Mouse (Mus musculus): ENCODE data around the gene H2afy. TPM values are rescaled to one million over a fixed set of nuclear protein-coding genes. Genes with fewer than 3 reads are reported as not detected.
"Not testable (repeated sequence)": the region's sequence is repeated elsewhere in the genome, so short reads cannot be mapped to it uniquely, and the experiment has no call there.

Gene H2afy
- polyA plus RNA-seq, 1 experiment from 2014 or later, result 584 TPM

DNA sequence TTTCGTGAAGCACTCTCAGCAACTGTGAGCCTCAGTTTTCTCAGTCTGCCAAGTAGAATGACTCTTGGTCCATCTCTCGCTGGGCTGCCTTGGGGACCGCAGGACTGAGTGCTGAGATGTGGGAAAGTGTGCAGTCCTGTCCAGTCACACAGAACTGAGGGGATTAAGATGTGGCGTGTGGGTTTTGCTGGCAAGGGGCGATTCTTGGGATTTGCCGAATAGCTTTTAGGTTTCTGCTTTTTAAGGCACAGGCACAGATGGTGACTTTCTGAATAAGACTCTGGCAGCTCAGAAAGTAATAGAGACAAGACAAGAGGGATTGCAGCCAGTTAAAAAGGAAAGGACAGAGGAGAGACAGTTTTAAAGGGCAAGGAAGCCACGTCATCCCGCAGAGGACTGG lies 78.4 kb downstream of the H2afy start:
- Histone ChIP-seq H3K4me3 (no peak overlapping the region), H3K36me3 (no peaks in the 10 kb centered on the region), H3K27ac (replicated peaks) (no peak overlapping the region), H3K4me2 (replicated peaks) (no peak overlapping the region), H3K9ac (replicated peaks) (no peak overlapping the region), H3K27me3 (peaks cover 13% of the 10 kb centered on the region), H3K9me3 (no peaks in the 10 kb centered on the region), H3K4me1 (peaks cover 23% of the 10 kb centered on the region)
- ATAC-seq (ENCODE audit: low FRiP score, low read depth), result no peak
- WGBS, result 60% methylated on average over 8 of the region's 8 CpGs

DNA sequence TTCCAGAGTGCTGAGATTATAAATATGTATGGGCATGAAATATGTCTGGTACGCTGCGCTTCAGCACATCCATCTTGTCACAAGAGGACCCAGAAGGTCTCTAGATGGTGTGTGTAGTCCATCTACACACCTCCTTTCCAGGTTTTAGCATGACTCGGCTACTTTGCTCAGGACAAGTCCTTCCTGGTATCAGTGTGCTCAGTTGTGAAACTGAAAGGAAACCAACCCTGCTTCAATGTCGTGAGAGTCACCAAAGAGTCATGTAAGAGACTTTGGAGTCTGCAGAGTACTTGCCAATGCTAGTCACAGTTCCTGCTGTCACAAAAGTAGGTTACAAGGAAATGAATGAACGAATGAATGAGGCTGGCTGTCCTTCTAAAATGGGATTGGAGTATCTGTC lies 80.4 kb downstream of the H2afy start:
- no peak for ATAC-seq (ENCODE audit: low FRiP score, low read depth)
- 93% methylated on average over 5 of the region's 5 CpGs for WGBS
- H3K36me3 ChIP-seq, result no peaks in the 10 kb centered on the region
- H3K4me2 ChIP-seq (replicated peaks), result no peak overlapping the region
- H3K4me3 ChIP-seq, result no peak overlapping the region
- H3K9me3 ChIP-seq, result no peaks in the 10 kb centered on the region
- H3K27ac ChIP-seq (replicated peaks), result no peak overlapping the region
- H3K27me3 ChIP-seq, result peaks cover 13% of the 10 kb centered on the region
- peaks cover 29% of the 10 kb centered on the region for H3K4me1 ChIP-seq
- no peak overlapping the region for H3K9ac ChIP-seq (replicated peaks)

DNA sequence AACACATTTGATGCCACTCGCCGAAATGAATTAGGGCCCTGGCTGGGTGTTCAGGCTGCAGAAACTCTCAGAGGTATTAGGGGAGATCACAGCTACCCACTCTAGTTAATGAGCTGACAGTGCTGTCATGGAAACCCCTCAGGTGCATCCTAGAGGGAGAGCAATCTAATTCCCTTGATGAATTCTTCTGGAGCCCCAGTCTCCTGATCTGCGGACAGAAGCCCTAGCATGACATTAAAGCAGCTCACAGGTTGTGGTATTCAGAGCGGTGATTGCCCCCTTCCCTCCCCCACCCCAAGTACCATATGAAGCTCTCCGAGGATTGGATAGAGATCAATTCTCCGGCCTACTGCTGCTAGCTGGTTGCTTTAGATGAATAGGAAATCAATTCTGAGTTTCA lies 82.1 kb downstream of the H2afy start:
- ATAC-seq (ENCODE audit: low FRiP score, low read depth), result peak; percentile 9; the same call in 1 of the 2 replicates
- H3K4me3 ChIP-seq, result no peak overlapping the region
- no peaks in the 10 kb centered on the region for H3K36me3 ChIP-seq
- no peak overlapping the region for H3K4me2 ChIP-seq (replicated peaks)
- no peak overlapping the region for H3K27ac ChIP-seq (replicated peaks)
- peaks cover 13% of the 10 kb centered on the region for H3K27me3 ChIP-seq
- 56% methylated on average over 6 of the region's 6 CpGs for WGBS
- no peak overlapping the region for H3K9ac ChIP-seq (replicated peaks)
- no peaks in the 10 kb centered on the region for H3K9me3 ChIP-seq
- H3K4me1 ChIP-seq, result peaks cover 32% of the 10 kb centered on the region

DNA sequence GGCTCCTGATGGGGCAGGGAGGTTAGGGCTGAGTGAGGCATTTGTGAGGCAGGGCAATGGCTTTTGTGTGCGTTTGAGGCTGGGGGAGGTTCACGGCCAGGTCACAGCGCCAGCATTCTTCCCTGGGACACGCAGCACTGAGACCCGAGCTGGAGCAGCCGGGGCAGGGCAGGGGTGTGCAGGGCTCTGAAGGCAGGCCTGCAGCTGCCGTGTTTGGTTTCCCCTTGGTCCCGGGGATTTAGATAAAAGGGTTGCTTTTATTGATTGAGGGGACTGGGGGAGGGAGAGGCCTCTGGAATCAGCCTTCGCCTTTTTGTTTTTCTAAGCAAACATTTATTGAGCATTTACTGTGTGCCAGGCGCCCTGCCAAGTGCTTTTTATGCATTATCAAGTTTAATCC lies 83.4 kb downstream of the H2afy start:
- Histone ChIP-seq H3K4me1 (peaks cover 32% of the 10 kb centered on the region), H3K27me3 (peaks cover 13% of the 10 kb centered on the region), H3K9ac (replicated peaks) (no peak overlapping the region), H3K27ac (replicated peaks) (peak overlapping the region; percentile 26; the same call in 1 of the 2 replicates), H3K9me3 (no peaks in the 10 kb centered on the region), H3K4me3 (no peak overlapping the region), H3K36me3 (no peaks in the 10 kb centered on the region), H3K4me2 (replicated peaks) (no peak overlapping the region)
- peak; percentile 70; the same call in 1 of the 2 replicates for ATAC-seq (ENCODE audit: low FRiP score, low read depth)
- WGBS, result 7% methylated on average over 10 of the region's 10 CpGs

DNA sequence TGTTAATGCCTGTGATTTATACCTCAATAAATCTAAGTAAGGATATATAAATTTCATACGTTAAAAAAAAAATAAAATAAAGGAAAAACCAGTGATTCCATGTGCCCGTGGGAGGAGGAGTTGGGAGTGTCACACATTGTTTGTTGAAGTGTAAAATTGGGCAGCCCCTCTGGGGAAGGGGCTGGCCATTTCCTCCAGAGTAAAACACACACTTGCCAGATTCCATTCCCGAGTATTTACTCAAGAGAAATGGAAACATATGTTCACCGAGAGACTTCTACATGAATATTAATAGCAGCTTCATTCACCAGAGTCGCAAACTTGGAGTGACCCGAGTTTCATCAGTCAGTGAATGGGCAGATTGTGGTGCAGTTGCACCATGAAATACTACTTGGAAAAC lies 85.9 kb downstream of the H2afy start:
- no peak overlapping the region for H3K9ac ChIP-seq (replicated peaks)
- no peaks in the 10 kb centered on the region for H3K27me3 ChIP-seq
- no peak overlapping the region for H3K27ac ChIP-seq (replicated peaks)
- no peak for ATAC-seq (ENCODE audit: low FRiP score, low read depth)
- H3K36me3 ChIP-seq, result no peaks in the 10 kb centered on the region
- H3K4me2 ChIP-seq (replicated peaks), result no peak overlapping the region
- no peak overlapping the region for H3K4me3 ChIP-seq
- H3K4me1 ChIP-seq, result peaks cover 34% of the 10 kb centered on the region
- H3K9me3 ChIP-seq, result no peaks in the 10 kb centered on the region
- WGBS, result 48% methylated on average over 6 of the region's 6 CpGs

DNA sequence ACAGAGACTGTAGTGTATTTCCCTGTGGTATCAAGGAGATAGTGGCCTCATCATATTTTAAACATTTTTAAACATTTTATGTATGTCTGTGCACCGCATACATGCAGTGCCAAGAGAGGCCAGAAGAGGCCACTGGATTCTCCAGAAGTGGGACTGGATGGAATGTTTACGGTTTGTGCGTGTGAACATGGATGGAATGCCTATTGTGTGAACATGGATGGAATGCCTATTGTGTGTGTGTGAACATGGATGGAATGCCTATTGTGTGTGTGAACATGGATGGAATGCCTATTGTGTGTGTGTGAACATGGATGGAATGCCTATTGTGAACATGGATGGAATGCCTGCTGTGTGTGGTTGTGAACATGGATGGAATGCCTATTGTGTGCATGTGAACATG lies 93.9 kb downstream of the H2afy start:
- Histone ChIP-seq H3K9me3 (no peaks in the 10 kb centered on the region), H3K27me3 (no peaks in the 10 kb centered on the region), H3K9ac (replicated peaks) (no peak overlapping the region), H3K4me3 (no peak overlapping the region), H3K4me2 (replicated peaks) (no peak overlapping the region), H3K27ac (replicated peaks) (no peak overlapping the region), H3K4me1 (0 out of 2 replicates have a peak, but pooled peaks cover 2% of the 10 kb centered on the region), H3K36me3 (no peaks in the 10 kb centered on the region)
- 87% methylated on average over 3 of the region's 3 CpGs for WGBS
- ATAC-seq (ENCODE audit: low FRiP score, low read depth), result no peak

DNA sequence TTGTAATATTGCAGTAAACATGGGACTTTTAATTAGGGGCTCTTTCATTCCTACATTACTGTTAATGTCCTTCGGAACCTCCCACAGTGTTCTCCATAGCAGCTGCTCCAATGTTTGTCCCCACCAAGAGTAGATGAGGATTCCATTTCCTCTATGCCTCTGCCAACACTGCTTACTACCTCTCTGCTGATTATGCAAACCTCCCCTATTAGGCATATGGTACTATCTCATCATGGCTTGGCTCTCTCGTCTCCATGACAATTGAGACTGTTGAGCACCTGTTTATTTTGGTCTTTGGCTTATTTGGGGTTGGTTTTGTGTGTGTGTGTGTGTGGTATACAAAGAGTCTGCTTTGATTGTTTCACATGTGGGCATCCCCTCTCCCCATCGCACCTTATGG lies 95.5 kb downstream of the H2afy start:
- no peak overlapping the region for H3K27ac ChIP-seq (replicated peaks)
- no peaks in the 10 kb centered on the region for H3K36me3 ChIP-seq
- H3K27me3 ChIP-seq, result no peaks in the 10 kb centered on the region
- H3K4me3 ChIP-seq, result no peak overlapping the region
- no peak overlapping the region for H3K4me2 ChIP-seq (replicated peaks)
- WGBS, result 79% methylated on average over 3 of the region's 3 CpGs
- no peak overlapping the region for H3K9ac ChIP-seq (replicated peaks)
- H3K9me3 ChIP-seq, result no peaks in the 10 kb centered on the region
- ATAC-seq (ENCODE audit: low FRiP score, low read depth), result no peak
- H3K4me1 ChIP-seq, result no peaks in the 10 kb centered on the region

DNA sequence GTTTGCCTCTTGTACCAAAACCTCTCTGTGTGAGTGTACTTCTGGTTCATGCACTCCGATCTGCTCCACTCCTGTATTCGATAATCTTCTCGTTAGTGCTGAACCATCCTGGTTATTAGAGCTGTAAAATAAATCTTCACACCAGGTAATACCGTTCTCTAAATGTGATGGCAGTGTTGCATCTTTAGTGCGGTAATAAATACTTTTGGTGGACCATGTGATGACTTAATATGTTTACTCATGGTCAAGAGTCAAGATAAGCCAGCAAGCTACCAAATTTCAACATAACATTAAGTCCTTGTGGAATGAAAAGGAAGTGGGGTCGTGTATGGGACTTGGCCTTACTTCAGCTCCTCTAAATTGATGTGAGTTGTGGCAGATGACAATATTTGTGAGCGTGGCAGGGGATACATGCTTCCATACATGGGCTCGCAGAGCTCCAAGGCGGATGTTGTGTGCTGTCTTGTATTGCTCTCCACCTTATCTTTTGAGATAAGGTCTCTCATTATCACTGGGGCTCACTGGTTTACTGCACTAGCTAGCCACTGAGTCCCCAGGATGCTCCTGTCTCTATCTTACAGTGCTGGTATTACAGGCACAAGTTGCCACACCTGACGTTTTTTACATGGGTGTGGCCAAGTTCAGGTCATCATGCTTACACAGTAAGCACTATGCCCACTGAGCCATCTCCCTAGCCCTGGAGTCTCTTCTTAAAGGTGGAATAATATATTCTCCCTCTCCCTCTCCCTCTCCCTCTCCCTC lies 96.4 kb downstream of the H2afy start:
- WGBS, result 86% methylated on average over 10 of the region's 10 CpGs
- H3K4me3 ChIP-seq, result no peak overlapping the region
- H3K4me1 ChIP-seq, result no peaks in the 10 kb centered on the region

DNA sequence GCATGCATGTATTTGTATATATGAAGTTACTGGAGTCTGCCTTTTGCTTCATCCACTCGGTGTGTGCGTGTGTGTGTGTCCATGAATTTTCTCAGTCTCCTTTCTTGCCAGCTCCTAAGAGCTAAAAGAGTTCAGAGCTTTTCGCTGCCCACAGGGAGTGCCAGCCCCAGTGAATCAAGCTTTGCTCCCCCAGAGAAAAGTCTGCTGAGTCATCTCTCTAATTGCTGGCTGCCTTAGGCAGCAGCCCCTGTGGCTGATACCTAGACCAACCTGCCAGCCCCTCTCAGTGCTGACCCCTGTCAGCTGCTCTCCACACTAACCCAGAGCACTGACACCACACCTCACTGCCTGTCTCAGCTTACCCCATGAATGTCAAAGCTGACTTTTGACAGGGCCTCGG lies 107.2 kb downstream of the H2afy start:
- no peak for ATAC-seq (ENCODE audit: low FRiP score, low read depth)

More for the DNA sequence above, 96.4 kb downstream of the H2afy start:
- no peak for ATAC-seq (ENCODE audit: low FRiP score, low read depth)
- no peaks in the 10 kb centered on the region for H3K9me3 ChIP-seq
- H3K36me3 ChIP-seq, result no peaks in the 10 kb centered on the region
- no peak overlapping the region for H3K27ac ChIP-seq (replicated peaks)
- H3K4me2 ChIP-seq (replicated peaks), result no peak overlapping the region
- H3K27me3 ChIP-seq, result no peaks in the 10 kb centered on the region
- H3K9ac ChIP-seq (replicated peaks), result no peak overlapping the region

DNA sequence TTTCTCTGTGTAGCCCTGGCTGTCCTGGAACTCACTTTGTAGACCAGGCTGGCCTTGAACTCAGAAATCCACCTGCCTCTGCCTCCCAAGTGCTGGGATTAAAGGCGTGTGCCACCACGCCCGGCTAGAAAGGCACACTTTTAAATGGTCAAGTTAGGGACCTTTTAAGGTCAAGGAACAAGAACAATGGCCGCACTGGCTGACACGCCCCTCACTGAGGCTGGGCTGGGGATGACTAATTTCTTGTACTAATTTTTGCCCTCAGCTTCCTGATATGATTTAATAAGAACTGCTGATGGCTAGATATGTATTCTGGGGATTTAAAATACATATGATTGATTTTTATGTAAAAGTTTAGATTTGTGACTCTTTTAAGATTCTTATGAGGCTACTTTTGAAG lies 108.2 kb downstream of the H2afy start:
- H3K36me3 ChIP-seq; H3K4me3 ChIP-seq; H3K27me3 ChIP-seq; H3K9ac ChIP-seq (replicated peaks); H3K27ac ChIP-seq (replicated peaks); H3K9me3 ChIP-seq; H3K4me1 ChIP-seq; H3K4me2 ChIP-seq (replicated peaks); ATAC-seq (ENCODE audit: low FRiP score, low read depth): not testable (repeated sequence)
- WGBS, result 64% methylated on average over 5 of the region's 5 CpGs

More for the DNA sequence above, 107.2 kb downstream of the H2afy start:
- WGBS, result 77% methylated on average over 4 of the region's 4 CpGs
- Histone ChIP-seq H3K4me2 (replicated peaks) (no peak overlapping the region), H3K4me3 (no peak overlapping the region), H3K9me3 (no peaks in the 10 kb centered on the region), H3K9ac (replicated peaks) (no peak overlapping the region), H3K4me1 (no peaks in the 10 kb centered on the region), H3K36me3 (no peaks in the 10 kb centered on the region), H3K27ac (replicated peaks) (no peak overlapping the region), H3K27me3 (no peaks in the 10 kb centered on the region; the same call in 1 of the 2 replicates)

DNA sequence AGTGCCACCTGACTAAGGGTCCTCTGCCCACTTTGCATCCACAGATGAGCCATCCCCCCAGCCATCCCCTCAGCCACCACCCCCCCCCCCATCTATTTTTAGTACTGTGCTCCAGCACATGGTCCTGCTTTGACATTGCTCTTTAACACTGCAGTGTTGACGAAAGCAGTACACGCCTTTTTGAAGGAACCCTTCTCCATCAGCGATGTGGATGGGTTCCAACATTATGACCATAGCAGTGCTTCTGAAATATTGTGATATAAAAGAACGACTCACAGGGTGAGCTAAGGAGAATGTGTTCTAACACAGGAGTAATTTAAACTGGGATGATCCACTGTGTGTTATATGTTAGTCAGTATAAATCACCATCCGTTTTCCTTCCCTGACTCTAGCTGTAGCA lies 109.5 kb downstream of the H2afy start:
- no peaks in the 10 kb centered on the region for H3K9me3 ChIP-seq
- no peak overlapping the region for H3K4me2 ChIP-seq (replicated peaks)
- no peak overlapping the region for H3K9ac ChIP-seq (replicated peaks)
- ATAC-seq (ENCODE audit: low FRiP score, low read depth), result no peak
- no peak overlapping the region for H3K4me3 ChIP-seq
- WGBS, result 92% methylated on average over 5 of the region's 5 CpGs
- no peaks in the 10 kb centered on the region for H3K4me1 ChIP-seq
- H3K27me3 ChIP-seq, result no peaks in the 10 kb centered on the region
- no peak overlapping the region for H3K27ac ChIP-seq (replicated peaks)
- H3K36me3 ChIP-seq, result no peaks in the 10 kb centered on the region

DNA sequence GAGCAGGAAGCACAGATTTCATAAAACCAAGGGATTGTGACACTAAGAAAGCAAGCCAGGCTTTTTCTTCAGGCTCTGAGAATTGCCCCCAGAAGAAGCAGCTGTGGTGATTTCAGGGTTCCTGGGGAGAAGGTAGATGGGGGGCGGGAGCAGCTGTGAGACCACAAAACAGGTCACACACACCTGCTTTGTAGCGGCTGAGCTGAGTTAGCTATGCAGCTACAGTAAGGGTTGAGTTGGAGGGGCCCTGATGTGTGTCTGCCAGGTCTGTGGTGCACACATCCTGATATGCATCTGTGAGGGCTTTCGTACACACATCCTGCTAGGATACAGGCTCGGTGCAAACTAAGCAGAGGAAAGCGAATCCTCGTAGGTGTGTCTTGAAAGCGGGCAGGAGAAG lies 110.1 kb downstream of the H2afy start:
- H3K27ac ChIP-seq (replicated peaks), result no peak overlapping the region
- H3K4me1 ChIP-seq, result no peaks in the 10 kb centered on the region
- WGBS, result 89% methylated on average over 7 of the region's 7 CpGs
- ATAC-seq (ENCODE audit: low FRiP score, low read depth), result no peak
- no peaks in the 10 kb centered on the region for H3K27me3 ChIP-seq
- no peak overlapping the region for H3K9ac ChIP-seq (replicated peaks)
- H3K9me3 ChIP-seq, result no peaks in the 10 kb centered on the region
- no peak overlapping the region for H3K4me2 ChIP-seq (replicated peaks)
- H3K4me3 ChIP-seq, result no peak overlapping the region
- H3K36me3 ChIP-seq, result no peaks in the 10 kb centered on the region

DNA sequence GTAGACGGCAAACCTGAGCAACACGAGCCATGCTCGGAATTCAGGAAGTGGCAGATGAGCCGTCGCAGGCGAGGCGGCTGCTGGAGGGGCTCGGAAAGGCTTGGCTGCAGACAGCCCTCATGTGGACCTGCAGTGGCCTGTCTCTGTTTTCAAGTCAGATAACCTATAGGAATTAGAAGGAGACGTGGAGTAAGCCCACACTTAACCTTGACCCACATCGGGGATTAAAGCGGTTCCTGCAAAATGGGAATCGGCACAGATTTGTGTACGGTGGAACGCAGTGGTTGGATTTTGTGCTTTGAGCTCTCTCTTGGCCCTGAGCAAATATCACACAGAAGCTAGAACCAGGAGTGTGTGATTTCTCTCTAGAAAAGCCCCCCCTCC lies 111.1 kb downstream of the H2afy start:
- Histone ChIP-seq H3K9me3 (no peaks in the 10 kb centered on the region), H3K9ac (replicated peaks) (no peak overlapping the region), H3K36me3 (no peaks in the 10 kb centered on the region), H3K27ac (replicated peaks) (no peak overlapping the region), H3K27me3 (no peaks in the 10 kb centered on the region), H3K4me3 (no peak overlapping the region), H3K4me1 (no peaks in the 10 kb centered on the region), H3K4me2 (replicated peaks) (no peak overlapping the region)
- 67% methylated on average over 14 of the region's 14 CpGs for WGBS
- ATAC-seq (ENCODE audit: low FRiP score, low read depth), result no peak
